Mouse (Mus musculus) brown adipose tissue, adult 24 weeks (tissue): ENCODE measurements around the gene Slco1a6. TPM values are rescaled to one million over a fixed set of nuclear protein-coding genes. Genes with fewer than 3 reads are reported as not detected.
"Not testable (repeated sequence)": the region's sequence is repeated elsewhere in the genome, so short reads cannot be mapped to it uniquely, and the experiment has no call there.

Source experiments
- H3K27ac ChIP-seq: fragments of 200-500 bp; replicated peaks from 2 replicates; pipeline ENCODE4 v1.5.1; 2012; ENCODE audit warnings: low read depth, mild to moderate bottlenecking, low read length
- H3K4me1 ChIP-seq: fragments of 200-500 bp; 2 replicates; pipeline ENCODE4 v1.6.1; 2012; ENCODE audit warnings: low read length, mixed read lengths; ENCODE audit not compliant: control insufficient read depth, insufficient read depth, insufficient read length
- H3K4me3 ChIP-seq: fragments of 200-500 bp; 2 replicates; pipeline ENCODE4 v1.5.1; 2012; ENCODE audit warnings: low read depth, mild to moderate bottlenecking, low read length, moderate library complexity; ENCODE audit not compliant: insufficient read depth
- polyA plus RNA-seq: library from polyadenylated mRNA; stranded (reverse); fragments of >200 nt; gene quantifications from 2 replicates; pipeline ENCODE4 v1.2.4, GENCODE M21; 2012; ENCODE audit not compliant: missing spikeins, insufficient read depth, insufficient read length

The Slco1a6 gene
- polyA plus RNA-seq, 1 experiment, result not detected

GRCm38 (mm10) chr6:142111667-142112305 is 96.5 kb downstream of the Slco1a6 start:
- Histone ChIP-seq H3K4me1 (no peaks in the 10 kb centered on the region), H3K4me3 (no peak overlapping the region), H3K27ac (no peak overlapping the region)

GRCm38 (mm10) chr6:142091126-142091525 is 117.2 kb downstream of the Slco1a6 start:
- Histone ChIP-seq H3K27ac (no peak overlapping the region), H3K4me3 (no peak overlapping the region), H3K4me1 (no peaks in the 10 kb centered on the region)

GRCm38 (mm10) chr6:142058281-142058680 is 150.0 kb downstream of the Slco1a6 start:
- not testable (repeated sequence) for H3K4me1 ChIP-seq, H3K27ac ChIP-seq, H3K4me3 ChIP-seq

- no peak overlapping the region for H3K27ac ChIP-seq
- H3K4me3 ChIP-seq, result no peak overlapping the region
- no peaks in the 10 kb centered on the region for H3K4me1 ChIP-seq
Observed at GRCm38 (mm10) chr6:142047689-142048088, 160.6 kb downstream of the Slco1a6 start.

- Histone ChIP-seq H3K4me3 (no peak overlapping the region), H3K27ac (no peak overlapping the region)
Observed at GRCm38 (mm10) chr6:142045746-142046145, 162.6 kb downstream of the Slco1a6 start.

GRCm38 (mm10) chr6:142041896-142042295 is 166.4 kb downstream of the Slco1a6 start:
- Histone ChIP-seq H3K4me3 (no peak overlapping the region), H3K4me1 (no peaks in the 10 kb centered on the region), H3K27ac (no peak overlapping the region)

More at GRCm38 (mm10) chr6:142045746-142046145, 162.6 kb downstream of the Slco1a6 start:
- H3K4me1 ChIP-seq, result no peaks in the 10 kb centered on the region

- no peak overlapping the region for H3K4me3 ChIP-seq
- no peak overlapping the region for H3K27ac ChIP-seq
- no peaks in the 10 kb centered on the region for H3K4me1 ChIP-seq
Observed at GRCm38 (mm10) chr6:142040306-142041175, 167.8 kb downstream of the Slco1a6 start.

GRCm38 (mm10) chr6:142035771-142036170 is 172.6 kb downstream of the Slco1a6 start:
- no peaks in the 10 kb centered on the region for H3K4me1 ChIP-seq

More at GRCm38 (mm10) chr6:142035771-142036170, 172.6 kb downstream of the Slco1a6 start:
- no peak overlapping the region for H3K4me3 ChIP-seq
- no peak overlapping the region for H3K27ac ChIP-seq

Other genes with a start within 250 kb of the Slco1a6 start
- gene Gm6614, start 197.1 kb downstream of the Slco1a6 start, polyA plus RNA-seq, result not detected in 2 replicates
- not detected in 2 replicates for gene Iapp, start 89.9 kb upstream of the Slco1a6 start, polyA plus RNA-seq
- not detected in 2 replicates for gene Slco1a5, start 114.5 kb upstream of the Slco1a6 start, polyA plus RNA-seq
- 4.9 and 6.6 TPM in 2 replicates for gene Pyroxd1, start 137.1 kb upstream of the Slco1a6 start, polyA plus RNA-seq
- gene Recql, start 178.6 kb upstream of the Slco1a6 start, polyA plus RNA-seq, result 11.9 and 12.5 TPM in 2 replicates
- 19.0 and 22.6 TPM in 2 replicates for gene Golt1b, start 178.7 kb upstream of the Slco1a6 start, polyA plus RNA-seq
- not detected in 2 replicates for gene Spx, start 204.9 kb upstream of the Slco1a6 start, polyA plus RNA-seq